Mouse (Mus musculus) lung, embryonic 16.5 days (tissue): ENCODE measurements around the gene Agfg2. TPM values are rescaled to one million over a fixed set of nuclear protein-coding genes. Genes with fewer than 3 reads are reported as not detected.

Source experiments
- ATAC-seq: fragments of 200-750 bp; cut with Nextera tagmentation; 2 replicates; pipeline ENCODE4 v1.8.0; 2017; ENCODE audit warnings: low read depth, mild to moderate bottlenecking, moderate library complexity
- H3K27ac ChIP-seq: fragments of 300-500 bp; sonication (generic); 2 replicates; pipeline ENCODE4 v1.5.1; 2014; ENCODE audit warnings: mild to moderate bottlenecking, control low read depth, low read length
- H3K27me3 ChIP-seq: fragments of 300-500 bp; sonication (generic); 2 replicates; pipeline ENCODE4 v1.6.1; 2014; ENCODE audit warnings: low read depth, low read length, mixed read lengths; ENCODE audit not compliant: control insufficient read depth, insufficient read depth
- H3K36me3 ChIP-seq: fragments of 300-500 bp; sonication (generic); 2 replicates; pipeline ENCODE4 v1.6.1; 2014; ENCODE audit warnings: low read length; ENCODE audit not compliant: control insufficient read depth, insufficient read depth
- H3K4me1 ChIP-seq: fragments of 300-500 bp; sonication (generic); replicated peaks from 2 replicates; pipeline ENCODE4 v1.6.1; 2014; ENCODE audit warnings: low read length, mixed read lengths; ENCODE audit not compliant: control insufficient read depth, insufficient read depth
- H3K4me2 ChIP-seq: fragments of 300-500 bp; sonication (generic); 2 replicates; pipeline ENCODE4 v1.6.1; 2014; ENCODE audit warnings: low read depth, low read length, control low read depth
- H3K4me3 ChIP-seq: fragments of 300-500 bp; sonication (generic); 2 replicates; pipeline ENCODE4 v1.5.1; 2014; ENCODE audit warnings: mild to moderate bottlenecking, low read length, control low read depth
- H3K9ac ChIP-seq: fragments of 300-500 bp; sonication (generic); 2 replicates; pipeline ENCODE4 v1.6.1; 2014; ENCODE audit warnings: low read length, control low read depth
- H3K9me3 ChIP-seq: fragments of 300-500 bp; sonication (generic); 2 replicates; pipeline ENCODE4 v1.6.1; 2016; ENCODE audit warnings: low read length; ENCODE audit not compliant: control insufficient read depth
- WGBS: fragments of 180-500 bp; shearing (Covaris S2); extraction: QIAGEN DNeasy Blood & Tissue Kit; methylation state at CpG from one replicate; pipeline ENCODE4 v1.1.7; 2014; 5-methylcytosine and 5-hydroxymethylcytosine counted together
- polyA plus RNA-seq: library from polyadenylated mRNA; unstranded; fragments of >200 nt; fragmentation: Nextera tagmentation; extraction: Ambion mirVana; gene quantifications from 2 replicates; pipeline ENCODE4 v1.2.1, GENCODE M21; 2015

Gene Agfg2
- polyA plus RNA-seq, 1 experiment from 2014 or later: 14.2 TPM

GRCm38 (mm10) chr5:137689974-137690373, 5.4 kb upstream of the Agfg2 start:
- Histone ChIP-seq H3K27me3 (no peaks in the 10 kb centered on the region), H3K4me3 (no peak overlapping the region), H3K9ac (no peak overlapping the region), H3K9me3 (no peaks in the 10 kb centered on the region), H3K4me1 (peaks cover 1% of the 10 kb centered on the region; the same call in 1 of the 2 replicates), H3K4me2 (no peak overlapping the region), H3K36me3 (no peaks in the 10 kb centered on the region), H3K27ac (no peak overlapping the region)
- no peak for ATAC-seq
- 82% methylated on average over 3 of the region's 3 CpGs for WGBS

- 79% methylated on average over 6 of the region's 6 CpGs for WGBS
- no peak overlapping the region for H3K4me3 ChIP-seq
- H3K9me3 ChIP-seq: no peaks in the 10 kb centered on the region
- no peak overlapping the region for H3K9ac ChIP-seq
- H3K4me1 ChIP-seq: peaks cover 13% of the 10 kb centered on the region
- H3K27ac ChIP-seq: no peak overlapping the region
- ATAC-seq: no peak
- no peak overlapping the region for H3K4me2 ChIP-seq
- H3K36me3 ChIP-seq: no peaks in the 10 kb centered on the region
- no peaks in the 10 kb centered on the region for H3K27me3 ChIP-seq
These were observed 1.7 kb upstream of the Agfg2 start for GRCm38 (mm10) chr5:137686127-137686790.

GRCm38 (mm10) chr5:137685653-137686052, 1.1 kb upstream of the Agfg2 start:
- H3K27ac ChIP-seq: no peak overlapping the region
- WGBS: 94% methylated on average over 3 of the region's 3 CpGs
- ATAC-seq: no peak
- no peaks in the 10 kb centered on the region for H3K36me3 ChIP-seq
- no peak overlapping the region for H3K9ac ChIP-seq
- no peaks in the 10 kb centered on the region for H3K9me3 ChIP-seq
- no peaks in the 10 kb centered on the region for H3K27me3 ChIP-seq
- peaks cover 13% of the 10 kb centered on the region for H3K4me1 ChIP-seq
- H3K4me3 ChIP-seq: no peak overlapping the region
- no peak overlapping the region for H3K4me2 ChIP-seq

GRCm38 (mm10) chr5:137683388-137684293, 885 bp downstream of the Agfg2 start:
- 4% methylated on average over 28 of the region's 28 CpGs for WGBS
- Histone ChIP-seq H3K36me3 (no peaks in the 10 kb centered on the region), H3K4me3 (peak overlapping the region; percentile 82), H3K27ac (peak overlapping the region; percentile 71), H3K27me3 (no peaks in the 10 kb centered on the region), H3K4me2 (peak overlapping the region; percentile 98), H3K4me1 (peaks cover 13% of the 10 kb centered on the region), H3K9ac (peak overlapping the region; percentile 69), H3K9me3 (no peaks in the 10 kb centered on the region)
- ATAC-seq: peak; percentile 1; the same call in 1 of the 2 replicates

- Histone ChIP-seq H3K4me2 (no peak overlapping the region), H3K36me3 (no peaks in the 10 kb centered on the region)
- 83% methylated on average over 6 of the region's 6 CpGs for WGBS
These were observed 2.0 kb downstream of the Agfg2 start for GRCm38 (mm10) chr5:137682526-137682925.

GRCm38 (mm10) chr5:137679726-137680125, 4.8 kb downstream of the Agfg2 start:
- Histone ChIP-seq H3K9ac (no peak overlapping the region), H3K4me2 (no peak overlapping the region), H3K9me3 (no peaks in the 10 kb centered on the region), H3K27me3 (no peaks in the 10 kb centered on the region), H3K36me3 (no peaks in the 10 kb centered on the region), H3K4me1 (peaks cover 10% of the 10 kb centered on the region), H3K4me3 (no peak overlapping the region), H3K27ac (no peak overlapping the region)
- ATAC-seq: no peak
- 62% methylated on average over 4 of the region's 4 CpGs for WGBS

More at GRCm38 (mm10) chr5:137682526-137682925, 2.0 kb downstream of the Agfg2 start:
- H3K27me3 ChIP-seq: no peaks in the 10 kb centered on the region
- H3K9ac ChIP-seq: no peak overlapping the region
- H3K27ac ChIP-seq: no peak overlapping the region
- no peak for ATAC-seq
- H3K9me3 ChIP-seq: no peaks in the 10 kb centered on the region
- no peak overlapping the region for H3K4me3 ChIP-seq
- H3K4me1 ChIP-seq: peaks cover 13% of the 10 kb centered on the region

- H3K4me1 ChIP-seq: peaks cover 10% of the 10 kb centered on the region
- WGBS: 78% methylated on average over 3 of the region's 3 CpGs
- no peak overlapping the region for H3K4me2 ChIP-seq
- no peak overlapping the region for H3K27ac ChIP-seq
- no peak overlapping the region for H3K9ac ChIP-seq
- no peaks in the 10 kb centered on the region for H3K36me3 ChIP-seq
- no peaks in the 10 kb centered on the region for H3K27me3 ChIP-seq
- no peaks in the 10 kb centered on the region for H3K9me3 ChIP-seq
- H3K4me3 ChIP-seq: no peak overlapping the region
- no peak for ATAC-seq
These were observed 5.8 kb downstream of the Agfg2 start for GRCm38 (mm10) chr5:137678736-137679135.

- no peaks in the 10 kb centered on the region for H3K9me3 ChIP-seq
- ATAC-seq: no peak
- no peak overlapping the region for H3K4me3 ChIP-seq
- no peak overlapping the region for H3K4me2 ChIP-seq
- H3K9ac ChIP-seq: no peak overlapping the region
- H3K36me3 ChIP-seq: no peaks in the 10 kb centered on the region
- no peak overlapping the region for H3K27ac ChIP-seq
- peaks cover under 1% of the 10 kb centered on the region for H3K4me1 ChIP-seq
- H3K27me3 ChIP-seq: no peaks in the 10 kb centered on the region
- 85% methylated on average over 8 of the region's 8 CpGs for WGBS
These were observed 6.7 kb downstream of the Agfg2 start for GRCm38 (mm10) chr5:137677859-137678258.

- Histone ChIP-seq H3K4me1 (peaks cover 14% of the 10 kb centered on the region), H3K4me2 (no peak overlapping the region), H3K27ac (no peak overlapping the region), H3K9me3 (no peaks in the 10 kb centered on the region), H3K27me3 (no peaks in the 10 kb centered on the region), H3K9ac (no peak overlapping the region), H3K4me3 (no peak overlapping the region), H3K36me3 (no peaks in the 10 kb centered on the region)
- no peak for ATAC-seq
- WGBS: 95% methylated on average over 8 of the region's 8 CpGs
These were observed 9.7 kb downstream of the Agfg2 start for GRCm38 (mm10) chr5:137674786-137675185.
